Mouse (Mus musculus) small intestine, adult 2 months (tissue): ENCODE measurements at regions not wholly inside any gene's neighbourhood (a gene's known extent, or its start where the extent isn't known, plus 50 kb on each side); places are given as distances from the start of the nearest gene placed in this dataset.

ENCODE experiments used
- CTCF ChIP-seq: fragments of 200-500 bp; IDR thresholded peaks from 2 replicates; pipeline ENCODE4 v1.5.1; 2012; ENCODE audit warnings: low read depth, mild to moderate bottlenecking, control low read depth, inconsistent platforms, low read length, moderate library complexity, mixed read lengths; ENCODE audit not compliant: insufficient replicate concordance, insufficient read length; ENCODE audit errors: extremely low read depth
- POLR2A ChIP-seq: fragments of 200-500 bp; IDR thresholded peaks from 2 replicates; pipeline ENCODE4 v1.6.1; 2012; ENCODE audit warnings: low read depth, mild to moderate bottlenecking, control low read depth, inconsistent platforms, low read length, moderate library complexity

GRCm38 (mm10) chr16:77760926-77761347, 159.0 kb upstream of the Gm11146 start:
- TF ChIP-seq CTCF (no peak), POLR2A (no peak)
